Mouse (Mus musculus): ENCODE measurements around the gene Sh2d6. TPM values are rescaled to one million over a fixed set of nuclear protein-coding genes. Genes with fewer than 3 reads are reported as not detected.
"Not testable (repeated sequence)": the region's sequence is repeated elsewhere in the genome, so short reads cannot be mapped to it uniquely, and the experiment has no call there.

Sh2d6 gene
- polyA plus RNA-seq, 2 experiments, result 0.43 TPM; not detected in 1

GRCm38 (mm10) chr6:72480422-72480702 lies 41.1 kb downstream of the Sh2d6 start:
- 89% methylated on average over 2 of the region's 2 CpGs for whole genome bisulfite sequencing
- Histone ChIP-seq H3K4me2 (replicated peaks; ENCODE audit: low read depth, low read length, severe bottlenecking) (no peak overlapping the region), H3K27ac (replicated peaks; ENCODE audit: low read depth, low read length) (no peak overlapping the region), H3K27me3 (ENCODE audit: control insufficient read depth, insufficient read depth, low read length) (no peaks in the 10 kb centered on the region), H3K36me3 (ENCODE audit: control insufficient read depth, insufficient read depth, low read length) (no peaks in the 10 kb centered on the region), H3K9me3 (ENCODE audit: control insufficient read depth, low read length) (no peaks in the 10 kb centered on the region), H3K4me1 (ENCODE audit: control insufficient read depth, insufficient read depth, low read length) (no peaks in the 10 kb centered on the region), H3K9ac (ENCODE audit: low read depth, low read length, severe bottlenecking) (no peak overlapping the region), H3K4me3 (replicated peaks; ENCODE audit: low read length) (no peak overlapping the region)
- DNase-seq (ENCODE audit: low spot score), result no peak
- TF ChIP-seq POLR2A (IDR thresholded peaks at IDR 0.05; ENCODE audit: borderline replicate concordance, extremely low read depth, insufficient read depth, insufficient read length), result no peak
- no peak for ATAC-seq (ENCODE audit: low FRiP score, low read depth)

DNA sequence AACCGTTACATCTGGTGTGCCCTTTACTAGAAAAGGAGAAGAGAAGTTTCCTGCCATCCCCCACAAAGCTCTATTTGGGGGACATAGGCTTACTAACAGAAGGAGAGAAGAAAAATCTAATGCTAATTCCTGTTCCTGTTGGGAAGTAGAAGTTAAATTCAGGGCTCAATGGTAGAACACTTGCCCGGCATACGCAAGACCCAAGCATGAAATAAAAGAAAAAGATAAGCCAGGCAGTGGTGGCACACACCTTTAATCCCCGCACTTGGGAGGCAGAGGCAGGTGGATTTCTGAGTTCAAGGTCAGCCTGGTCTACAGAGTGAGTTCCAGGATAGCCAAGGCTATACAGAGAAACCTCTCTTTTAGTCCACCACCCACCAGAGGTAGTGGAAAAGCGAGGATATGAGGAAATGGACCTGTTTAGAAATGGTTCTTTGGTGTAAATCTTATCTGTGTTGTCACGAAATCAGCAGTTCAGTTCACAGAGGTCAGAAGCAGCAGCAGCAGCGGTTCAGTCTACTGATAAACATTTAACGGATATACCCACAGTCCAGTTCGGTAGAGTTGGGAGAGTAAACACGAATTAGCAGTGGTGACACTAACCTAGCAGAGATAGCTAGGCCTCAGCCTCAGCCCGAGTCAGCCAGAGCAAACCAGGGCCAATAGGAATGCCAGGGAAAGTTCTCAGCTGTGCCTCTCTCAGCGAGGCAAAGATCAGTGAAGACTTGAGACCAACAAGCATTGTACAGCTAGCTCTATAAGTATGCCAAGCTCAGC lies 41.7 kb downstream of the Sh2d6 start:
- no peaks in the 10 kb centered on the region for H3K4me1 ChIP-seq (ENCODE audit: control insufficient read depth, insufficient read depth, low read length)
- no peak overlapping the region for H3K9ac ChIP-seq (ENCODE audit: low read depth, low read length, severe bottlenecking)
- TF ChIP-seq POLR2A (IDR thresholded peaks at IDR 0.05; ENCODE audit: borderline replicate concordance, extremely low read depth, insufficient read depth, insufficient read length), result no peak
- no peak for ATAC-seq (ENCODE audit: low FRiP score, low read depth)
- H3K4me3 ChIP-seq (replicated peaks; ENCODE audit: low read length), result no peak overlapping the region
- no peak overlapping the region for H3K4me2 ChIP-seq (replicated peaks; ENCODE audit: low read depth, low read length, severe bottlenecking)
- no peak overlapping the region for H3K27ac ChIP-seq (replicated peaks; ENCODE audit: low read depth, low read length)
- H3K9me3 ChIP-seq (ENCODE audit: control insufficient read depth, low read length), result no peaks in the 10 kb centered on the region
- WGBS, result 88% methylated on average over 12 of the region's 12 CpGs
- H3K27me3 ChIP-seq (ENCODE audit: control insufficient read depth, insufficient read depth, low read length), result no peaks in the 10 kb centered on the region
- DNase-seq (ENCODE audit: low spot score), result no peak
- H3K36me3 ChIP-seq (ENCODE audit: control insufficient read depth, insufficient read depth, low read length), result no peaks in the 10 kb centered on the region

DNA sequence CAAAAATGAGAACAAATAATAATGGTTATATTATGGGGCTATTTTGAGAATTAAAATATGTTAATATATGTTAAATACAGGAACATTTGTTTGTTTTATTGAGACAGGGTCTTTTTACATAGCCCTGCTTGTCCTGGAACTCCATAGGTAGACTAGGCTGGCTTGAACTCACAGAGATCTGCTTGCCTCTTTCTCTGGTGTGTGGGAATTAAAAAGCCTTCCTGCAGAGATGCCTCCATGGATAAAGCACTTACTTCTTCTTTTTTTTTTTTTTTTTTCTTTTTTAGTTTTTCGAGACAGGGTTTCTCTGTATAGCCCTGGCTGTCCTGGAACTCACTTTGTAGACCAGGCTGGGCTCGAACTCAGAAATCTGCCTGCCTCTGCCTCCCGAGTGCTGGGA lies 42.8 kb downstream of the Sh2d6 start:
- WGBS, result 93% methylated on average over 3 of the region's 3 CpGs
- not testable (repeated sequence) for H3K4me3 ChIP-seq (replicated peaks; ENCODE audit: low read length); H3K9me3 ChIP-seq (ENCODE audit: control insufficient read depth, low read length); H3K27ac ChIP-seq (replicated peaks; ENCODE audit: low read depth, low read length); H3K4me2 ChIP-seq (replicated peaks; ENCODE audit: low read depth, low read length, severe bottlenecking); H3K36me3 ChIP-seq (ENCODE audit: control insufficient read depth, insufficient read depth, low read length); H3K9ac ChIP-seq (ENCODE audit: low read depth, low read length, severe bottlenecking); DNase-seq (ENCODE audit: low spot score); H3K4me1 ChIP-seq (ENCODE audit: control insufficient read depth, insufficient read depth, low read length); ATAC-seq (ENCODE audit: low FRiP score, low read depth); H3K27me3 ChIP-seq (ENCODE audit: control insufficient read depth, insufficient read depth, low read length)

- TF ChIP-seq POLR2A (IDR thresholded peaks at IDR 0.05; ENCODE audit: borderline replicate concordance, extremely low read depth, insufficient read depth, insufficient read length), result no peak
- Histone ChIP-seq H3K9me3 (ENCODE audit: control insufficient read depth, low read length) (no peaks in the 10 kb centered on the region), H3K36me3 (ENCODE audit: control insufficient read depth, insufficient read depth, low read length) (no peaks in the 10 kb centered on the region), H3K27ac (replicated peaks; ENCODE audit: low read depth, low read length) (no peak overlapping the region), H3K9ac (ENCODE audit: low read depth, low read length, severe bottlenecking) (no peak overlapping the region), H3K4me3 (replicated peaks; ENCODE audit: low read length) (no peak overlapping the region), H3K27me3 (ENCODE audit: control insufficient read depth, insufficient read depth, low read length) (no peaks in the 10 kb centered on the region), H3K4me2 (replicated peaks; ENCODE audit: low read depth, low read length, severe bottlenecking) (no peak overlapping the region), H3K4me1 (ENCODE audit: control insufficient read depth, insufficient read depth, low read length) (no peaks in the 10 kb centered on the region)
- DNase-seq (ENCODE audit: low spot score), result no peak
- 82% methylated on average over 3 of the region's 3 CpGs for WGBS
- ATAC-seq (ENCODE audit: low FRiP score, low read depth), result no peak
These were observed 43.9 kb downstream of the Sh2d6 start for GRCm38 (mm10) chr6:72477621-72478020.

GRCm38 (mm10) chr6:72476836-72477235 lies 44.7 kb downstream of the Sh2d6 start:
- Histone ChIP-seq H3K27me3 (ENCODE audit: control insufficient read depth, insufficient read depth, low read length) (no peaks in the 10 kb centered on the region), H3K27ac (replicated peaks; ENCODE audit: low read depth, low read length) (no peak overlapping the region), H3K9me3 (ENCODE audit: control insufficient read depth, low read length) (no peaks in the 10 kb centered on the region), H3K4me3 (replicated peaks; ENCODE audit: low read length) (no peak overlapping the region), H3K9ac (ENCODE audit: low read depth, low read length, severe bottlenecking) (no peak overlapping the region), H3K4me1 (ENCODE audit: control insufficient read depth, insufficient read depth, low read length) (no peaks in the 10 kb centered on the region), H3K4me2 (replicated peaks; ENCODE audit: low read depth, low read length, severe bottlenecking) (no peak overlapping the region), H3K36me3 (ENCODE audit: control insufficient read depth, insufficient read depth, low read length) (no peaks in the 10 kb centered on the region)
- ATAC-seq (ENCODE audit: low FRiP score, low read depth) (no peak), DNase-seq (ENCODE audit: low spot score) (no peak)
- TF ChIP-seq POLR2A (IDR thresholded peaks at IDR 0.05; ENCODE audit: borderline replicate concordance, extremely low read depth, insufficient read depth, insufficient read length), result no peak
- WGBS, result 93% methylated on average over 5 of the region's 5 CpGs

Data from limb, embryonic 14.5 days (tissue).